Mouse (Mus musculus): ENCODE measurements around the gene Dst. TPM values are rescaled to one million over a fixed set of nuclear protein-coding genes. Genes with fewer than 3 reads are reported as not detected.

Gene Dst
- total and polyA plus RNA-seq, 3 experiments: 0.08 to 0.60 TPM; not detected in 1

DNA sequence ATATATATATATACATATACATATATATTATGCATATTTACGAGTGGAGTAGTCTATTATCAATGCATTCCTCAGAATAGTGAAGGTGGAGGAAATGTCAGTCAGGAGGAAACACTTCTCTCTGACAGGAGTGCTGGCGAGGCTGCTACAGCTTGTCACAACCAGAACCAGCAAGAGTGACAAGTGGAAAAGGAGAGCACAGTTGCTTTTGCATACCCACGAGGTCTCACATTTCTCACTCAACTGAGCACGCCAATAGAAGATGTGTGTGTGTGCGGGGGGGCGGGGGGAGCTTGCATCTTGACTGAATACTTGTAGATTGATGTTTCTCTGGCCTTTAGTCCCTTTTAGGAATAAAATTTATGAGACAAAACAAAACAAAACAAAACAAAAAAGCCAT is 11.9 kb upstream of the Dst start:
- Histone ChIP-seq H3K27me3 (ENCODE audit: control insufficient read depth in 1 of 2, insufficient read depth in 2 of 2, low read length in 2 of 2) (no peaks in the 10 kb centered on the region), H3K4me3 (ENCODE audit: control insufficient read depth in 1 of 2, insufficient read depth in 1 of 2, low read depth in 2 of 2, low read length in 2 of 2) (no peak overlapping the region), H3K36me3 (ENCODE audit: control insufficient read depth in 1 of 2, insufficient read depth in 2 of 2, low read length in 2 of 2) (no peaks in the 10 kb centered on the region), H3K9ac (ENCODE audit: control insufficient read depth, low read depth, low read length, poor library complexity, severe bottlenecking) (no peak overlapping the region), H3K79me2 (ENCODE audit: control insufficient read depth, insufficient read depth, low read length, poor library complexity) (no peaks in the 10 kb centered on the region), H3K4me1 (ENCODE audit: control insufficient read depth in 1 of 2, insufficient read depth in 2 of 2, low read length in 2 of 2) (no peaks in the 10 kb centered on the region), H3K9me3 (replicated peaks; ENCODE audit: insufficient read depth, low read length) (no peaks in the 10 kb centered on the region), H3K27ac (ENCODE audit: control insufficient read depth, low read depth, low read length) (no peak overlapping the region)
- DNase-seq (ENCODE audit: low read depth, low spot score): no peak
- no peak for TF ChIP-seq POLR2AphosphoS5 (IDR thresholded peaks at IDR 0.05; ENCODE audit: borderline replicate concordance, low read depth, low read length)
- no peak for TF ChIP-seq MYC (IDR thresholded peaks at IDR 0.05; ENCODE audit: low read depth, low read length)
- no peak for TF ChIP-seq CHD2 (IDR thresholded peaks at IDR 0.05; ENCODE audit: low read length)
- TF ChIP-seq SIN3A (IDR thresholded peaks at IDR 0.05; ENCODE audit: low read length): no peak
- TF ChIP-seq MEF2A (IDR thresholded peaks at IDR 0.05; ENCODE audit: extremely low read depth, insufficient replicate concordance, low read depth, low read length, poor library complexity, severe bottlenecking): no peak
- no peak for TF ChIP-seq ZNF384 (IDR thresholded peaks at IDR 0.05; ENCODE audit: low read depth, low read length)
- TF ChIP-seq GATA1 (IDR thresholded peaks at IDR 0.05; ENCODE audit: low read depth, low read length): no peak
- no peak for TF ChIP-seq ZMIZ1 (IDR thresholded peaks at IDR 0.05; ENCODE audit: low read depth, low read length)
- no peak for TF ChIP-seq MAX (IDR thresholded peaks at IDR 0.05; ENCODE audit: low read length)
- no peak for TF ChIP-seq TCF12 (IDR thresholded peaks at IDR 0.05; ENCODE audit: low read depth, low read length)
- TF ChIP-seq MXI1 (IDR thresholded peaks at IDR 0.05; ENCODE audit: low read depth, low read length): no peak
- no peak for TF ChIP-seq NRF1 (IDR thresholded peaks at IDR 0.05; ENCODE audit: insufficient read depth, low read depth, low read length, poor library complexity, severe bottlenecking)
- no peak for TF ChIP-seq RCOR1 (IDR thresholded peaks at IDR 0.05; ENCODE audit: low read depth, low read length)
- no peak for TF ChIP-seq NELFE (IDR thresholded peaks at IDR 0.05; ENCODE audit: low read depth, low read length)
- no peak for TF ChIP-seq ELF1 (IDR thresholded peaks at IDR 0.05; ENCODE audit: low read depth, low read length)
- no peak for TF ChIP-seq SMC3 (IDR thresholded peaks at IDR 0.05; ENCODE audit: low read depth, low read length)
- no peak for TF ChIP-seq E2F4 (IDR thresholded peaks at IDR 0.05; ENCODE audit: borderline replicate concordance, low read depth, low read length)
- no peak for TF ChIP-seq JUND (IDR thresholded peaks at IDR 0.05; ENCODE audit: low read depth, low read length)
- no peak for TF ChIP-seq HCFC1 (IDR thresholded peaks at IDR 0.05; ENCODE audit: low read depth, low read length)

GRCm38 (mm10) chr1:33896666-33897065 is 11.4 kb upstream of the Dst start:
- no peak for DNase-seq (ENCODE audit: low read depth, low spot score)
- Histone ChIP-seq H3K79me2 (ENCODE audit: control insufficient read depth, insufficient read depth, low read length, poor library complexity) (no peaks in the 10 kb centered on the region), H3K27me3 (ENCODE audit: control insufficient read depth in 1 of 2, insufficient read depth in 2 of 2, low read length in 2 of 2) (no peaks in the 10 kb centered on the region), H3K4me3 (ENCODE audit: control insufficient read depth in 1 of 2, insufficient read depth in 1 of 2, low read depth in 2 of 2, low read length in 2 of 2) (no peak overlapping the region), H3K9me3 (replicated peaks; ENCODE audit: insufficient read depth, low read length) (no peaks in the 10 kb centered on the region), H3K36me3 (ENCODE audit: control insufficient read depth in 1 of 2, insufficient read depth in 2 of 2, low read length in 2 of 2) (no peaks in the 10 kb centered on the region), H3K4me1 (ENCODE audit: control insufficient read depth in 1 of 2, insufficient read depth in 2 of 2, low read length in 2 of 2) (no peaks in the 10 kb centered on the region), H3K27ac (ENCODE audit: control insufficient read depth, low read depth, low read length) (no peak overlapping the region), H3K9ac (ENCODE audit: control insufficient read depth, low read depth, low read length, poor library complexity, severe bottlenecking) (no peak overlapping the region)
- TF ChIP-seq MYB (IDR thresholded peaks at IDR 0.05; ENCODE audit: low read depth, low read length) (no peak), ELF1 (IDR thresholded peaks at IDR 0.05; ENCODE audit: low read depth, low read length) (no peak), SIN3A (IDR thresholded peaks at IDR 0.05; ENCODE audit: low read length) (no peak), CHD1 (IDR thresholded peaks at IDR 0.05; ENCODE audit: low read depth, low read length) (no peak), GABPA (IDR thresholded peaks at IDR 0.05; ENCODE audit: low read depth, low read length) (no peak), TBP (IDR thresholded peaks at IDR 0.05; ENCODE audit: low read depth, low read length) (no peak), ZMIZ1 (IDR thresholded peaks at IDR 0.05; ENCODE audit: low read depth, low read length) (no peak), ZKSCAN1 (IDR thresholded peaks at IDR 0.05; ENCODE audit: low read depth, low read length) (no peak), KAT2A (conservative IDR thresholded peaks at IDR 0.05; ENCODE audit: low read depth, low read length) (no peak)

All from MEL (cell line).